Mouse (Mus musculus) small intestine, adult 2 months (tissue): ENCODE results near the gene Cdc7.

Source experiments
- CTCF ChIP-seq: fragments of 200-500 bp; IDR thresholded peaks from 2 replicates; pipeline ENCODE4 v1.5.1; 2012; ENCODE audit warnings: low read depth, mild to moderate bottlenecking, control low read depth, inconsistent platforms, low read length, moderate library complexity, mixed read lengths; ENCODE audit not compliant: insufficient replicate concordance, insufficient read length; ENCODE audit errors: extremely low read depth
- POLR2A ChIP-seq: fragments of 200-500 bp; IDR thresholded peaks from 2 replicates; pipeline ENCODE4 v1.6.1; 2012; ENCODE audit warnings: low read depth, mild to moderate bottlenecking, control low read depth, inconsistent platforms, low read length, moderate library complexity

DNA sequence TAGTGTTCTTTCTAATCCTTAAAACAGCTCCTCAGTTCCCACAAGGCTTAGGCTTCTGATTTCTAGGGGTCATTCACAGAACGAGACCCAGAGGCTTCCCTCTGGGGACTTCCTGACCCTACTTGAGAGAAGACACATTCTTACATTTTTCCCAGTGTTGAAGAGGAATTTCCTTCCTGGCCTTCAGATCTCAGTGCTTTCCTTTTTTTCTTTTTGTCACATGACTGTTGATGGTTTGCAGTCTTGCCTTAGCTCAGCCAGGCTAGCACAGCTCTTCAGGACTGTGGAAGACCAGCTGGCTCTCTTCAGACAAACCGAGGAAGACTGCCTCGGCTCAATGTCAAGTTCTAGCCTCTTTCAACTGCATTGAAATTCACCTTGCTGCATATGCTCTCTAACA, 7.7 kb upstream of the Cdc7 start:
- TF ChIP-seq CTCF (no peak), POLR2A (no peak)
